Mouse (Mus musculus): ENCODE measurements around the gene Fbxo40. TPM values are rescaled to one million over a fixed set of nuclear protein-coding genes. Genes with fewer than 3 reads are reported as not detected.

Gene Fbxo40
- 0.26 and 0.83 TPM in 2 replicates for total RNA-seq (2021)
- long read RNA-seq, experiment 1: 0 reads
- long read RNA-seq, experiment 2: 0 reads

- no peak for DNase-seq
These were observed at the start of gene Fbxo40 for GRCm38 (mm10) chr16:36989999-36990625. TSS of gene Fbxo40 (minus strand) at chr16:36990467.

- no peak for DNase-seq
These were observed 44.5 kb upstream of the Fbxo40 start for GRCm38 (mm10) chr16:37034751-37035150.

- no peak for DNase-seq
These were observed 41.7 kb upstream of the Fbxo40 start for GRCm38 (mm10) chr16:37031996-37032395.

GRCm38 (mm10) chr16:37027581-37027980 lies 37.3 kb upstream of the Fbxo40 start:
- no peak for DNase-seq

- no peak for DNase-seq
These were observed 22.1 kb upstream of the Fbxo40 start for GRCm38 (mm10) chr16:37012336-37012735.

GRCm38 (mm10) chr16:37011922-37012289 lies 21.6 kb upstream of the Fbxo40 start:
- DNase-seq: peak; percentile 28

GRCm38 (mm10) chr16:37011061-37011921 lies 21.0 kb upstream of the Fbxo40 start, which contains the start of gene Polq:
TSS of gene Polq (plus strand) at chr16:37011786.
- DNase-seq: peak; percentile 97

GRCm38 (mm10) chr16:37010370-37010769 lies 20.1 kb upstream of the Fbxo40 start:
- peak; percentile 35 for DNase-seq

- DNase-seq: no peak
These were observed 19.0 kb upstream of the Fbxo40 start for GRCm38 (mm10) chr16:37009262-37009661.

GRCm38 (mm10) chr16:36999366-36999972 lies 9.2 kb upstream of the Fbxo40 start:
- DNase-seq: no peak

GRCm38 (mm10) chr16:36997650-36998049 lies 7.4 kb upstream of the Fbxo40 start:
- DNase-seq: peak; percentile 6

- no peak for DNase-seq
These were observed 774 bp downstream of the Fbxo40 start for GRCm38 (mm10) chr16:36989493-36989892.

- DNase-seq: no peak
These were observed 2.2 kb downstream of the Fbxo40 start for GRCm38 (mm10) chr16:36988066-36988465.

- no peak for DNase-seq
These were observed 2.9 kb downstream of the Fbxo40 start for GRCm38 (mm10) chr16:36987399-36987798.

- DNase-seq: no peak
These were observed 4.6 kb downstream of the Fbxo40 start for GRCm38 (mm10) chr16:36985636-36986042.

- DNase-seq: no peak
These were observed 6.5 kb downstream of the Fbxo40 start for GRCm38 (mm10) chr16:36983796-36984195.

- DNase-seq: no peak
These were observed 11.1 kb downstream of the Fbxo40 start for GRCm38 (mm10) chr16:36979127-36979526.

GRCm38 (mm10) chr16:36963415-36963814 lies 26.9 kb downstream of the Fbxo40 start:
- no peak for DNase-seq

GRCm38 (mm10) chr16:36955106-36955505 lies 35.2 kb downstream of the Fbxo40 start:
- DNase-seq: no peak

- no peak for DNase-seq
These were observed 39.2 kb downstream of the Fbxo40 start for GRCm38 (mm10) chr16:36951029-36951428.

GRCm38 (mm10) chr16:36949614-36950336 lies 40.5 kb downstream of the Fbxo40 start:
- no peak for DNase-seq

- DNase-seq: no peak
These were observed 42.5 kb downstream of the Fbxo40 start for GRCm38 (mm10) chr16:36947646-36948197.
